Mouse (Mus musculus): Measurements from ENCODE around the gene Car11. TPM values are rescaled to one million over a fixed set of nuclear protein-coding genes. Genes with fewer than 3 reads are reported as not detected.

Car11 gene
- polyA plus RNA-seq, 1 experiment from 2014 or later, result 14.9 TPM

GRCm38 (mm10) chr7:45697894-45698293, 1.7 kb upstream of the Car11 start:
- H3K9ac ChIP-seq, result no peak overlapping the region

DNA sequence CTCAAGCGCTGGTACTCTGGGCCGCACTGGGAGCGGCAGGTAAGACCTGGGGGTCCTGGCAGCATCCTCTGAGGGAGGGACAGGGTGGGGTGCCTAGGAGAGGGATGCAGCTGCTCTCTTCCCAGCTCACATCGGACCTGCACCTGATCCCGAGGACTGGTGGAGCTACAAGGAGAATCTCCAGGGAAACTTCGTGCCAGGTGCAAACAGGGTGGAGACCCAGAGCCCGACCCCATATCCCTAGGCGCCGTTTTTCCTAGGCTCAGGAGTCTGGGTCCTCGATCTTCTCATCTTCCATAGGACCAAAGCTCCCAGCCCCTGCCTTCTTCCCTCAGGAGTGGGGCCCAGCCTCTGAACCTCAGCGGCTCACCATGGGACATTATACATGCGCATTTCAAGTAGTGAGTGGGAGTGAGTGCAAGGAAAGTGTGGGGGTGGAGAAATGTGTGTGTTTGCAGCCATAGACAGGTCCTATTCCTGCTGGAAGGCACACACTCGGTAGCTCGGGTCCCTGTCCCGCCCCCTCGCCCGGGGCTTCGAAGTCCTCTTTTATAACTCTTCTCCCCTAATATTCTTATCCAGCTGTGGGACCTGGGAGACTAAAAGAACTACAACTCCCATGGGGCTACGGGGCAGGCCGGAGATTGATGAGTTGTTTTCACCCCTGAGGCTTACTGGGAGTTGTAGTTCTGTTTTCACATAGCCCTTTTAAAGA, 815 bp downstream of the Car11 start:
- peak overlapping the region; percentile 71 for H3K9ac ChIP-seq

More at GRCm38 (mm10) chr7:45697894-45698293, 1.7 kb upstream of the Car11 start:
- WGBS, result 88% methylated on average over 7 of the region's 7 CpGs
- H3K36me3 ChIP-seq (ENCODE audit: poor library complexity, severe bottlenecking), result no peaks in the 10 kb centered on the region
- ATAC-seq, result no peak
- peaks cover 24% of the 10 kb centered on the region for H3K4me1 ChIP-seq
- no peak overlapping the region for H3K27ac ChIP-seq
- H3K4me2 ChIP-seq, result no peak overlapping the region
- no peaks in the 10 kb centered on the region for H3K9me3 ChIP-seq (replicated peaks)
- H3K27me3 ChIP-seq, result peaks cover 27% of the 10 kb centered on the region
- H3K4me3 ChIP-seq, result no peak overlapping the region

GRCm38 (mm10) chr7:45701072-45701471, 1.4 kb downstream of the Car11 start:
- Histone ChIP-seq H3K9ac (peak overlapping the region; percentile 51), H3K36me3 (ENCODE audit: poor library complexity, severe bottlenecking) (no peaks in the 10 kb centered on the region), H3K4me2 (peak overlapping the region; percentile 83), H3K9me3 (replicated peaks) (no peaks in the 10 kb centered on the region), H3K4me1 (peaks cover 50% of the 10 kb centered on the region), H3K4me3 (peak overlapping the region; percentile 47), H3K27me3 (peaks cover 27% of the 10 kb centered on the region), H3K27ac (peak overlapping the region; percentile 49; the same call in 1 of the 2 replicates)
- 30% methylated on average over 11 of the region's 11 CpGs for WGBS
- ATAC-seq, result no peak

More for the DNA sequence above, 815 bp downstream of the Car11 start:
- no peaks in the 10 kb centered on the region for H3K36me3 ChIP-seq (ENCODE audit: poor library complexity, severe bottlenecking)
- H3K4me2 ChIP-seq, result peak overlapping the region; percentile 83
- peak; percentile 32 for ATAC-seq
- under 1% methylated on average over 19 of the region's 20 CpGs for WGBS
- peak overlapping the region; percentile 51 for H3K27ac ChIP-seq
- peaks cover 44% of the 10 kb centered on the region for H3K4me1 ChIP-seq
- peaks cover 27% of the 10 kb centered on the region for H3K27me3 ChIP-seq
- H3K4me3 ChIP-seq, result peak overlapping the region; percentile 47
- no peaks in the 10 kb centered on the region for H3K9me3 ChIP-seq (replicated peaks)

DNA sequence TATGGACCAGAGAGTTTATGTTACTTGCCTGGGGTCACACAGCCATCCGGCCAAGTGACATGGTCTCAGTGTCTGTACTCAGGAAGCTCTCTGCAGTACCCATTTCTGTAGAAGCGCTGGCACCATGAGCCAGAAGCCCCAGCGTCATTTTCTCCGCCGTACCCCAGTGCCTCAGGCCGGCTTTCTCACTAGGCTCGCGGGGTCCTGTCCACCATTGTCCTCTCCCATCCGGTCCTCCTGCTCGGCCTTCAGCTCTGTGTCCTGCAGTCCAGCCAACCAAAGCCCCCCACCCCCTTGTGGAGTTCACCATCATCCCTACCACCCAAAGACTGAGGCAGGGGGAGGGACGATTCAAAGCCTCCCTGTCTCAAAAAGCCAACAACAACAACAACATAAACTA, 2.0 kb downstream of the Car11 start:
- H3K36me3 ChIP-seq (ENCODE audit: poor library complexity, severe bottlenecking), result no peaks in the 10 kb centered on the region
- peak overlapping the region; percentile 83 for H3K4me2 ChIP-seq
- WGBS, result 85% methylated on average over 11 of the region's 11 CpGs
- H3K9me3 ChIP-seq (replicated peaks), result no peaks in the 10 kb centered on the region
- H3K9ac ChIP-seq, result peak overlapping the region; percentile 51; the same call in 1 of the 2 replicates
- H3K27ac ChIP-seq, result no peak overlapping the region
- peaks cover 27% of the 10 kb centered on the region for H3K27me3 ChIP-seq
- no peak for ATAC-seq
- no peak overlapping the region for H3K4me3 ChIP-seq
- H3K4me1 ChIP-seq, result peaks cover 55% of the 10 kb centered on the region

GRCm38 (mm10) chr7:45702316-45702715, 2.7 kb downstream of the Car11 start:
- no peak overlapping the region for H3K4me2 ChIP-seq
- no peak overlapping the region for H3K9ac ChIP-seq

DNA sequence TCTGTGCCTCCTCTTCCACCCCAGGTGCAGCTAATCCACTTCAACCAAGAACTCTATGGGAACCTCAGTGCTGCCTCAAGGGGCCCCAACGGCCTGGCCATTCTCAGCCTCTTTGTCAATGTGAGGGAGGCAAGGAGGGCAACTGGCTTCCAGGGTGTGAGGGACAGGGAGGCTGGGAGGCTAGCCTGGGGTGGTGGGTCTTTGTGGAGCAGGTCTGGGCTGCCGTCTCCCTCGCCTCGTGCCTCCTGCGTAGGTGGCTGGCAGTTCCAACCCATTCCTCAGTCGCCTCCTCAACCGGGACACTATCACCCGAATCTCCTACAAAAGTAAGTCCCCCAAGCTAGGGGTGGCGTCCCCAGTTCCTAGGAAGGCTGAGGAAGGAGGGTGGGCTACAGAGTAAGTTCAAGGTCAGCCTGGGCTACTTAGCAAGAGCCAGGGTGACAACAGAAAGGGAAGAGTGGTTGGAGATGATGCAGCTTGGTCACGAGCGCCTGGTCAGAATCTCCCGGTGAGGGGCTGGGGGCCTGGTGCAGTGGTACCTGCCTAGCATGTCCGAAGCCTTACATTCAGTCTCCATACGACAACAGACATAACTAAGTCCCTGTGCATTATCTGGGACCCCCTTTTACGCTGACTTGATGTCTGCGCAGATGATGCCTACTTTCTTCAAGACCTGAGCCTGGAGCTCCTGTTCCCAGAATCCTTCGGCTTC, 3.3 kb downstream of the Car11 start:
- no peak overlapping the region for H3K9ac ChIP-seq
- no peak for ATAC-seq
- 92% methylated on average over 17 of the region's 17 CpGs for WGBS
- H3K9me3 ChIP-seq (replicated peaks), result no peaks in the 10 kb centered on the region
- H3K4me3 ChIP-seq, result no peak overlapping the region
- H3K4me2 ChIP-seq, result peak overlapping the region; percentile 99
- no peaks in the 10 kb centered on the region for H3K36me3 ChIP-seq (ENCODE audit: poor library complexity, severe bottlenecking)
- peaks cover 69% of the 10 kb centered on the region for H3K4me1 ChIP-seq
- peak overlapping the region; percentile 90; the same call in 1 of the 2 replicates for H3K27ac ChIP-seq
- H3K27me3 ChIP-seq, result peaks cover 25% of the 10 kb centered on the region

More at GRCm38 (mm10) chr7:45702316-45702715, 2.7 kb downstream of the Car11 start:
- ATAC-seq, result no peak
- no peaks in the 10 kb centered on the region for H3K9me3 ChIP-seq (replicated peaks)
- no peak overlapping the region for H3K4me3 ChIP-seq
- WGBS, result 93% methylated on average over 11 of the region's 11 CpGs
- no peak overlapping the region for H3K27ac ChIP-seq
- peaks cover 62% of the 10 kb centered on the region for H3K4me1 ChIP-seq
- H3K36me3 ChIP-seq (ENCODE audit: poor library complexity, severe bottlenecking), result no peaks in the 10 kb centered on the region
- H3K27me3 ChIP-seq, result peaks cover 27% of the 10 kb centered on the region

DNA sequence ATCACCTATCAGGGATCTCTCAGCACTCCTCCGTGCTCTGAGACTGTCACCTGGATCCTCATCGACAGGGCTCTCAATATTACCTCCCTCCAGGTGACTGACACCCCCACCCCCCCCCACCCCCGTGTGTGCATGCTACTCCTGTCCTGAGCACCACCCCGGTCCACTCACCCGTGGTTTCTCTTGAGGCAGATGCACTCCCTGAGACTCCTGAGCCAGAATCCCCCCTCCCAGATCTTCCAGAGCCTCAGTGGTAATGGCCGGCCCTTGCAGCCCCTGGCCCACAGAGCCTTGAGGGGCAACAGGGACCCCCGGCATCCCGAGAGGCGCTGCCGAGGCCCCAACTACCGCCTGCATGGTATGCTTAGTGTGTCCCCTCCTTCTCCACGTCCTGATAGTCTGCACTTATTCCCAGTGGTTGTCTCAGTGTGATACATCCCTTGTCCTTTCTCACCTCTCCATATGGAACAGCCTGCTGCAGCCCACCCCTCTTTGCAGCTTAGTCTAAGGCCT, 3.9 kb downstream of the Car11 start:
- ATAC-seq, result no peak
- Histone ChIP-seq H3K4me2 (peak overlapping the region; percentile 99), H3K27me3 (peaks cover 20% of the 10 kb centered on the region), H3K27ac (peak overlapping the region; percentile 90), H3K4me1 (peaks cover 75% of the 10 kb centered on the region), H3K9me3 (replicated peaks) (no peaks in the 10 kb centered on the region), H3K36me3 (ENCODE audit: poor library complexity, severe bottlenecking) (no peaks in the 10 kb centered on the region), H3K4me3 (peak overlapping the region; percentile 57), H3K9ac (peak overlapping the region; percentile 67)
- 35% methylated on average over 12 of the region's 12 CpGs for WGBS

GRCm38 (mm10) chr7:45704046-45704559, 4.5 kb downstream of the Car11 start:
- Histone ChIP-seq H3K9me3 (replicated peaks) (no peaks in the 10 kb centered on the region), H3K4me3 (peak overlapping the region; percentile 57), H3K27ac (peak overlapping the region; percentile 90), H3K27me3 (peaks cover 15% of the 10 kb centered on the region), H3K9ac (peak overlapping the region; percentile 67), H3K36me3 (ENCODE audit: poor library complexity, severe bottlenecking) (no peaks in the 10 kb centered on the region), H3K4me2 (peak overlapping the region; percentile 99), H3K4me1 (peaks cover 80% of the 10 kb centered on the region)
- peak; percentile 28 for ATAC-seq
- 0% methylated on average over 13 of the region's 13 CpGs for WGBS

- peaks cover 7% of the 10 kb centered on the region for H3K27me3 ChIP-seq
- ATAC-seq, result peak; percentile 89
- WGBS, result under 1% methylated on average over 36 of the region's 36 CpGs
- peaks cover 3% of the 10 kb centered on the region for H3K36me3 ChIP-seq (ENCODE audit: poor library complexity, severe bottlenecking)
- H3K4me2 ChIP-seq, result peak within 1 kb of the TSS; percentile 99
- peaks cover 81% of the 10 kb centered on the region for H3K4me1 ChIP-seq
- H3K4me3 ChIP-seq, result peak within 1 kb of the TSS; percentile 57
- no peaks in the 10 kb centered on the region for H3K9me3 ChIP-seq (replicated peaks)
- peak within 1 kb of the TSS; percentile 90 for H3K27ac ChIP-seq
- peak within 1 kb of the TSS; percentile 83 for H3K9ac ChIP-seq
Observed at GRCm38 (mm10) chr7:45704730-45705442, 5.2 kb downstream of the Car11 start, which contains the start of gene Dbp. TSS of gene Dbp (plus strand) at chr7:45705088.

- Histone ChIP-seq H3K4me2 (peak overlapping the region; percentile 99), H3K4me3 (peak overlapping the region; percentile 57), H3K9ac (peak overlapping the region; percentile 83), H3K36me3 (ENCODE audit: poor library complexity, severe bottlenecking) (peaks cover 9% of the 10 kb centered on the region), H3K4me1 (peaks cover 81% of the 10 kb centered on the region), H3K27me3 (peaks cover 2% of the 10 kb centered on the region; the same call in 1 of the 2 replicates), H3K27ac (peak overlapping the region; percentile 55), H3K9me3 (replicated peaks) (no peaks in the 10 kb centered on the region)
- WGBS, result under 1% methylated on average over 21 of the region's 21 CpGs
- ATAC-seq, result no peak
Observed at GRCm38 (mm10) chr7:45705443-45705864, 5.8 kb downstream of the Car11 start.

GRCm38 (mm10) chr7:45705873-45706281, 6.2 kb downstream of the Car11 start:
- ATAC-seq, result no peak
- H3K27me3 ChIP-seq, result no peaks in the 10 kb centered on the region
- peaks cover 81% of the 10 kb centered on the region for H3K4me1 ChIP-seq
- peak overlapping the region; percentile 99 for H3K4me2 ChIP-seq
- peak overlapping the region; percentile 57 for H3K4me3 ChIP-seq
- peak overlapping the region; percentile 83 for H3K9ac ChIP-seq
- no peaks in the 10 kb centered on the region for H3K9me3 ChIP-seq (replicated peaks)
- H3K36me3 ChIP-seq (ENCODE audit: poor library complexity, severe bottlenecking), result peaks cover 13% of the 10 kb centered on the region
- H3K27ac ChIP-seq, result 0 out of 2 replicates have a peak overlapping the region, but pooled peaks have one; percentile 55
- under 1% methylated on average over 7 of the region's 7 CpGs for WGBS
